Mouse (Mus musculus): ENCODE measurements at regions not wholly inside any gene's neighbourhood (a gene's known extent, or its start where the extent isn't known, plus 50 kb on each side); places are given as distances from the start of the nearest gene placed in this dataset.

GRCm38 (mm10) chr7:68814823-68815666, 66.0 kb upstream of the Arrdc4 start:
- WGBS = 52% methylated on average over 15 of the region's 15 CpGs
- no peaks in the 10 kb centered on the region for H3K9me3 ChIP-seq (ENCODE audit: control insufficient read depth)
- ATAC-seq = peak; percentile 71

GRCm38 (mm10) chr7:68809782-68810181, 60.7 kb upstream of the Arrdc4 start:
- no peaks in the 10 kb centered on the region for H3K36me3 ChIP-seq (ENCODE audit: control insufficient read depth, insufficient read depth)
- H3K27ac ChIP-seq (ENCODE audit: low read depth, low read length) = no peak overlapping the region
- no peak overlapping the region for H3K4me2 ChIP-seq (replicated peaks; ENCODE audit: low read depth)
- WGBS = 50% methylated on average over 8 of the region's 8 CpGs
- H3K4me1 ChIP-seq (replicated peaks; ENCODE audit: control insufficient read depth, insufficient read depth, low read length) = no peaks in the 10 kb centered on the region
- no peak for TF ChIP-seq CTCF (IDR thresholded peaks at IDR 0.05; ENCODE audit: low read depth)
- no peak for ATAC-seq
- no peaks in the 10 kb centered on the region for H3K9me3 ChIP-seq (ENCODE audit: control insufficient read depth)
- no peak overlapping the region for H3K4me3 ChIP-seq (ENCODE audit: low read depth, low read length)
- no peak overlapping the region for H3K9ac ChIP-seq (ENCODE audit: low read depth, low read length)
- H3K27me3 ChIP-seq (replicated peaks; ENCODE audit: control insufficient read depth, insufficient read depth, low read length) = no peaks in the 10 kb centered on the region

More at GRCm38 (mm10) chr7:68814823-68815666, 66.0 kb upstream of the Arrdc4 start:
- Histone ChIP-seq H3K9ac (ENCODE audit: low read depth, low read length) (no peak overlapping the region), H3K36me3 (ENCODE audit: control insufficient read depth, insufficient read depth) (no peaks in the 10 kb centered on the region), H3K4me3 (ENCODE audit: low read depth, low read length) (no peak overlapping the region), H3K27ac (ENCODE audit: low read depth, low read length) (no peak overlapping the region), H3K27me3 (replicated peaks; ENCODE audit: control insufficient read depth, insufficient read depth, low read length) (no peaks in the 10 kb centered on the region), H3K4me2 (replicated peaks; ENCODE audit: low read depth) (no peak overlapping the region), H3K4me1 (replicated peaks; ENCODE audit: control insufficient read depth, insufficient read depth, low read length) (no peaks in the 10 kb centered on the region)
- TF ChIP-seq CTCF (IDR thresholded peaks at IDR 0.05; ENCODE audit: low read depth) = no peak

Data from intestine, postnatal 0 days (tissue).